Mouse (Mus musculus) brain, adult 2 months (tissue): ENCODE measurements at regions not wholly inside any gene's neighbourhood (a gene's known extent, or its start where the extent isn't known, plus 50 kb on each side); places are given as distances from the start of the nearest gene placed in this dataset.

ENCODE experiments used
- DNase-seq: peaks from one replicate; pipeline ENCODE4 v3.0.0; 2011; ENCODE audit warnings: low read depth, low spot score

DNA sequence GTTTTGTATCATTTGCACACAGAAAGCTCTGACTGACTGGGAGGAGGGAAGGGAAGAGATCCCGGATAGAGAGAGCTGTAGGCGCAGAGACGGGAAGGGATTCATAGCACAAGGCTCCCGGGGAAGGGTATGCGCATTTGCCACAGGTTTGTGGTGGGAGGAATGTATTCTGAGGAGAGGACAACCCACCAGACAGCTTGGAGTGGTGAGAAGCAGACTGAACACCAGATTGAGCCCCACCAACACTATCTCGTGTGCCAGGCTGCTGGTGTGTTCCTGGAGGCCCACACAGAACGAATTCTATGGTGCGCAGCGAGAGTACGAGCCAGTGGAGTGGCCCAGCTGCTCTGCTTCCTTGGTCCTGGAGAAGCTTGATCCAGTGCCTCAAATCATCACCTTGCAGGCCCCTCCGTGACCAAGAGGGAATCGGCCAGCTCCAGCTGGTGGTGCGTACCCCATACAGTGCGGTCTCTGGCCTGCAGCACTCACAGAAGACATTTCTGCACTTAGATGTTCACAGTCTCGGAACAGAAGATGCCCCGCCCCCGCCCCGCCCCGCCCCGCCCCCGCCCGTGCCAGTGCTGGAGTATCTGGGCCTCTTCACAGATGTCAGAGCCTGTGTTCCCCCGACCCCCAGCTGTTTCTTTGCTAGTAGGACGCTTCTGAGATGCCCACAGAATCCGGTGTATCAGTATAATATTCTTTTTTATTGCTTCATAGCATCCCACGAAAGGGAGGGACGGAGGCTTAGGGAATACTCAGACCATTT is 92.8 kb upstream of the Tmem189 start:
- DNase-seq = peak; percentile 94

DNA sequence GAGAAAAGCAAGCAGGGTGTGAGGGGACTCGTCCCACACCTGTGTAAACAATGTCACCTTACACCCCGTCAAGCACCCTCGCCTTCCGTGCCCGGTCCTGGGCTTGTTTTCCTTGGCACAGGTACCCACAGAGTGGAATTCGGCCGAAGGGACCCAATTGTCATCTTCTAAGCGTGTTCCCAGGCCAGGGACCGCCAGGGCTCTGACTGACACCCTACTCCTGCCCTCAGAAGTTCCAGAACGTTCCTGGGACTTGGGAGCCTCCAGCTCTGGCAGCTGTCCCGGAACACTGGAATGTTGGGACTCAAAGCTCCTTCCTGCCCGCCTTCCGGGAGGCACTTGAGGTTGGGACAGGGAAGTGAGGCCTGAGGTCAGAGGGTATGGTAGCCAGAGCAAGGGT is 91.9 kb upstream of the Tmem189 start:
- no peak for DNase-seq

DNA sequence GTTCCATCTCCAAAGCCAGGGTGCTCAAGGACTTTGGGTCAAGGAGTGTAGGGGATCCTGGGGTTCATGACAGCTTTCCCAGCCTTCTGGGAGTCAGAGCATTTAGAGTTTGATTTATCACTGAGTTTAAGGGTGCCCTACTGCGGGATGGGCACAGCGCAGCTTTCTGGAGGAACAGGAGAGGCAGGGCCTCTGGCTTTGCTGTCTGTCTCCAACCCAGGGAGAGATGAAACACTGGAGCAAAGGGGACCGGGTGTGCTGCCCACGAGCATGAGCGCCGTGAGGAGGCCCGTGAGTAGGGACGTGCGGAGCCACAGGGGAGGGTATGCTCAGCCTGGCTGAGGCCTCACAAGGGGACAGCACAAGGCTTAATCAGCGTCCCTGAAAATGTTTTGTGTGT is 89.1 kb upstream of the Tmem189 start:
- DNase-seq = no peak

DNA sequence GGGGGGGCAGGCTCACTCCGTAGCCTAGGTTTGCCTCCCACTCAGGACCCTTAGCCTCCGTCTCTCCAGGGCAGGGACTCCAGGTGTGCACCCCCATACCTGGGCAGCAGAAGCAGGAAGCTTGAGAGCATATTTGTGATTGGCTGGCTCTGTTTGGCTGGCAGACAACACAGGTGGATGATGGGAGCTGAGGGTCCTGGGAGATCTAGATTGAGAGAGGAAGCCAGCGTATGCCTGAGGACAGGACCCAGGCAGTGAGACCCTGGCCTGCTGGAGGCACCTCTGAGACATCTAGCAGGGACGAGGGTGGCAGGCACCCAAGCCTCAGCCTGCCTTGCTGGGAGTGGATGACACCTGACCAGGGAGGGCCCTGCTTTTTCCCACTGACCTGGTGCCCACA is 88.6 kb upstream of the Tmem189 start:
- no peak for DNase-seq

DNA sequence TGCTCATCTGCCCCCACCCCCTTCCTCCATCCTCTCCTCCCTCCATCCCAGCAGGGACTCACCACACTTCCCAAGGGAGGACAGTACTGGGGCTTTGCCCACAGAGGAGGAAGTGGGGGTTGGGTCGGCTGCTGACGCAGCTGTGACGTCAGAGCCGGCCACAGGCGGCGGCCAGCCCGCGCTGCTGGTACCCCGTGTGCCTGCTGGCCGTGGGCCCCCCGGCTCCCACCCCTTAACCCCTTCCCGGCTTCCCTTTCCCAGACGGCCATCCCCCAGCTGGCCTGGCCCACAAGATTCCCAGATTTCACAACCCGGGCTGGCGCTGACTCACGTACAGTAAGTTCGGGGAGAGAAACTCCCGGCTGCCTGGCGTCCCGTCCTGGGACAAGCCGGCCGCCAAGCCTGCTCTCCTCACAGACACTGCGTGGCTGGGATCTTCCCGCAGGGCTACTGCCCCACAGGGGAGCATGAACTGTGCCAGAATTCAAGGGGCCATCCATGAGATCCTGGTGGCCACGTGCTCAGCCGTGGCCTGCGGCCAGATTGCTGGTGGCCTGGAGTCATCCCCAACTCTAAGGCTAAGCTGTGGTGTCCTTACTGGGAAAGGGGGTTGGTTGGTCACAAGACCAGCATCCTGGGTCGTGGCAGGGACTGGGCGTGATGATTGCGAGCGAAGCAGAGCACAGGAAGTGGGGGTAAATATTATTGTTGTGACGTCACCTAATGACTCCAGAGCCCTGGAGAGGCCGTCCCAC is 87.9 kb upstream of the Tmem189 start:
- DNase-seq = peak; percentile 36

DNA sequence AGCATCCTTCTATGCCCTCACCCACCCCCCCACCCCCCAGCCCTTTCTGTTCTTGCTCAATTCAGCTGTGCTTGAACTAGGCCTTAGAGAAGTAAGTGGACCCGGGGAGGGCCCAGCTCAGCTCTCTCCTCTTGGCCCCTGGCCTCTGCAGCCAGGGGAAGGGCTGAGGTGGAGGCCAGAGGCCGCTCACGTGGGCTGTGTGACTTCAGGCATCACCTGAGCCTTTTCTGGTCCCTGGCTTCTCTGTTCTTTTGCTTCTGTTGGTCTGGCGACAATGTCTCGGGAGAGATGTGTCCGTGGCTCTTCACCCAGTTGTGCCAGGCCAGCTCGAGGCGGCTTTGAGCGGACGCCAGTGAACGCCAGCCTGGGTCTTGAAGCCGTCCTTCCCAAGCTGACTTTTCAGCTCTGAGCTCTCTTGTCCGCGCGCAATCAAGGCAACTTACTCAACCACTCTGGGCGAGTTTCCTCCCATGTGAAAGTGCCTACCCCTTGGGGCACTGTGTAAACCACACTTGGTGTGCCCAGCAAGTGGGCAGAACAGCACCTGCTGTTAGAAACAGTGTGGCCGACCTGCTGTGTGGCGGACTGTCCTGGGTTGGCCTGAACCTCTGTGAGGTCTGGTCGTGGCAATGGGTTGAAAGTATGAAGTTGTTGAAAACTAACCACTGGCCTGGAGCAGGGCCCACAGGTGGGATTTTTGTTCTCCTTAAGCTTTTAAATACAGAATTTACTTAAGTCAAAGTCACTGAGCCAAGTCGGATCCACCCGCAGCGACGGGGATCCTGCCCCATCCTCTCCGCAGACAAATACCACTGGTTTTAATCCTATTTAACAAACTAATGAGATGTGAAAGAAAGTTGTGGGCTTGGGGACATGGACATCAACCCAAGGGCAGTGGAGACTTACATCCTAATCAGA is 86.9 kb upstream of the Tmem189 start:
- no peak for DNase-seq

DNA sequence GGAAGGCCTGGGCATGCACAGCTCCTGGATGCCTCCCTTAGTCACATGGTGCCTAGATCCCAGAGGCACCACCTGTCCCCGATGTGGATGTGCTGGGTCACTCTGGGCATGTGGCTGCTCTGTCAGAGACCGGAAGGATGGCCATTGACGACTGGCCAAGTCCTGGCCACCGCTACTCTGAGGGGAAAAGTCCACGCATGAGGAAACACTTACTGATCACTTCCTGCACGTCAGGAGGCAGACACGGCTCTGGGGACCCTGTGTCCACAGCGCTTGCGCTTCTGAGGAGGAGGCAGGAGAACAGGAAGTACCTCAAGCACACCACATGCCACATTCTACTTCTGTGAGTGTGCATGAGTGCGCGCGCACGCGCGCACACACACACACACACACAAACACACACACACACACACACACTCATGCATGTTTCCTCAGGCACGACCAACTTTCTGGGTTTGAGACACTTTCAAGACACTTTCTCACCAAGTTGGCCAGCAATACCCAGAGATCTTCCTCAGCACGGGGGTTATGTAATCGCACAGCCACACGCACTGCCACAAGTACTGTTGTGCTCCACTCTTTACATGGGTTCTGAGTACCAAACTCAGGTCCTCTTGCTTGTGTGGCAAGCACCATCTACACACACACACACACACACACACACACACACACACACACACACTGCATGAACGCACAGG is 85.7 kb upstream of the Tmem189 start:
- peak; percentile 52 for DNase-seq

DNA sequence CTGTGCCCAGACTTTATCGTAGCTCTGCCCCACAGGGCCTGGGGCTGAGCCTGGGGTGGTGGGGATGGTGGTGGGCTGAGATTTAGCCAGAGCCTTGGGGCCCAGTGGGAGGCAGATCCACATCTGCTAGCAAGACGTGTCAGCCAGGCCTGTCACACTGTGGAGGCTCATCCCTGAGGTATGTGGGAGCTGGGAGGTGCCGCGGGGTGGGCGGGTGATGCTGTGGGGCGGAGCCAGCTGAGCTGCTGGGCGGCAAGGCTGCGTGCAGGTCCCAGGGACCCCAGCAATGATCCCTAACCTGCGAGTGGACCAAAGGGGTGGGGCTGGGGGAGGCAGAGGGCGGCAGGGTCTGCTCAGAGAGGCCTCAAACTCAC is 85.2 kb upstream of the Tmem189 start:
- DNase-seq = peak; percentile 50

DNA sequence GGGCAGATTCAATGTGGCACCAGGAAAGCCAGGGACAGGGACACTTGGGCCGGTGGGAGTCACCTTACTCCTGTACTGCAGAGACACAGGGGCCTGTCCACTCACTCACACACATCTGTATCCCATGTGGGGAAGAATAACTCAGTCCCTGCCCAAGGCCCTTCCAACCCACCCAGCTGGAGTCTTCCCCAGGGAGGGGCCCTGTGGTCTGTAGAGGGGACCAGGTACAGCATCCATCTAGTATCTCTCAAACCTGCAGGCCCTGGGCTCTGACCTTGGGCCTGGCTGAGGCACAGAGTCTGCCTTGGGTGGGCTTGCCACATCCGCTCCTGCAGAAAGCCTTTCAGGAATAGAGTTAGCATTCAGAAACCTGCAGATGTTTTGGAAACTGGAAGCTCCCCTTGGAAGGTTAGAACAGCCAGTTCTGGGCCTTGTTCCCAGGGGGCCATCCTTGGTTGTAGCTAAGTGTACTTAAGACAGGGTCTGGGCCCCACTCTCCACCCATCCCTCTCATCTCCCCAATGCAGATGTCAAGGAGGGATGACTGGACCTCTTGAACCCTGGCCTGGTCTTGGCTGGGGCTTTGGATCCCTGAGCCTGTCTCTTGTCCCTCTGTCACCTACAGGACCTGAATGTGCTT is 84.7 kb upstream of the Tmem189 start:
- DNase-seq = no peak

DNA sequence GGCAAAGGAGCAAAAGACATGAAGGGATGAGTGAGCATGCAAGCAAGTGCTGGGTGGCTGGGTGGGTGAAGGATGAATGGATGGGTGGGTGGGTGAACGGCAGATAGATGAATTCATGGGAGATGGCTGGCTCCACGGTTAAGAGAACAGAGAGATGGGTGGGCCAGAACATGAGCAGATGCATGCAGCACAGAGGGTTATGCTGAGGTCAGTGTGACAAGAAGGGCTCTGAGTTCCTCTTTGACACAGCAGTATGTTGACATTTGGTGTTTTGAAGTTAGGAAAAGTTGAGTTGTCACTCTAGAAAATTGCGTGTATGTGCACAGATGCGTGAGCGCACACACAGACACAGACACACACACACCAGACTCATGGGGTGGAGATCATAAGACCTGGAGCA is 83.2 kb upstream of the Tmem189 start:
- no peak for DNase-seq

DNA sequence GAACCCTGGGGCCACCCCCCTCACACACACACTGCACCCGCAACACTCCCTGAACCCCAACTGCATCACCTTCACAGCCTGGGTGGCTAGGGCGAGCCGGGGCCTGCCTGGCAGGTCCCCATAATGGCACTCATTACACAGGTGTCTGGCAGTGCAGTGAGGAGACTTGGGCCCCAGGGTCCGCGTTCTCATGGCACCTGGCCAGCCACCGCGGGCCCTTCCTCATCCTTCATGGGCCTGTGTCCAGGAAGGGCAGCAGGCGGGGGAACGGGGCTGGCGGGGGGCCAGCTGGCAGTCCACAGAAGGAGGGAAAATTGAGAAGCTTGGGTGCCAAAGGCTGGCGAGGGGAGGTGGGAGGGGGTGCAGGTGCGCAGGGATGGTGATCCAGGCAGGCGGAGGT is 78.3 kb upstream of the Tmem189 start:
- DNase-seq = no peak

DNA sequence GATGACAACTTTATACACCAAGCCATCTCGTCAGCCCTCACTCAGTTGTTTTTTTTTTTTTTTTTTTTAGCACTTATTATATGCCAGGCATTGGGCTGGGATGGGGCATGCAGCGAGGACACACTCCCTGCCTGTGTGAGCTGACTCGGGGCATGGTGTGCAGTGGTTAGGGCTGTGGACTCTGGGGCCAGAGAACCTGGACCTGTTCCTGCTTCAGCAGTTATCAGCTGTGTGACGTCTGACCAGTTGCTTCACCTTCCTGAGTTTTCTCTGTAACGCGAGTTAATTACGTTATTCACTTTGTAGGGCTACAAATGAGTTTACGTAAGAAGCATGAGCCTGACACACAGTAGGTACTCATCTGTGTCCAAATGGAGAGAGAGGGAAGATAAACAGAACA is 77.7 kb upstream of the Tmem189 start:
- no peak for DNase-seq

DNA sequence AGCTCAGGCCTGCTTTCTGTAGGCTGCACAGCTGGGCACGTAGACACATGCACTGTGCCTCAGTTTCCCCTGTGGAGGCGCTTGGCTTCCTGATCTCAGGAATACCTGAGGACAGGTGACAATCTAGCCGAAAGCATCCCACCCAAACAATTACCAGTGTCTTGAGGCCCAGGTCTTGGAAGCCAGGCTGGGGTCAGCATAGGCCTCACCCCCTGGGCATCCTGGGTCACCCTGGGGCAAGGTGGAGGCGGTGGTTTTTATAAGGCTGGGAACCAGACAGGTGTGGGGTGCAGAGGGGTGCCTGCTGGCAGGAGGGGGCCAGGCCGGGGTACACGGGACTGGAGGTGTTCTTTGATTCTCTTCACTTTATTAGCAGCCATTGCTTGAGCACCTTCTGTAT is 76.2 kb upstream of the Tmem189 start:
- no peak for DNase-seq

DNA sequence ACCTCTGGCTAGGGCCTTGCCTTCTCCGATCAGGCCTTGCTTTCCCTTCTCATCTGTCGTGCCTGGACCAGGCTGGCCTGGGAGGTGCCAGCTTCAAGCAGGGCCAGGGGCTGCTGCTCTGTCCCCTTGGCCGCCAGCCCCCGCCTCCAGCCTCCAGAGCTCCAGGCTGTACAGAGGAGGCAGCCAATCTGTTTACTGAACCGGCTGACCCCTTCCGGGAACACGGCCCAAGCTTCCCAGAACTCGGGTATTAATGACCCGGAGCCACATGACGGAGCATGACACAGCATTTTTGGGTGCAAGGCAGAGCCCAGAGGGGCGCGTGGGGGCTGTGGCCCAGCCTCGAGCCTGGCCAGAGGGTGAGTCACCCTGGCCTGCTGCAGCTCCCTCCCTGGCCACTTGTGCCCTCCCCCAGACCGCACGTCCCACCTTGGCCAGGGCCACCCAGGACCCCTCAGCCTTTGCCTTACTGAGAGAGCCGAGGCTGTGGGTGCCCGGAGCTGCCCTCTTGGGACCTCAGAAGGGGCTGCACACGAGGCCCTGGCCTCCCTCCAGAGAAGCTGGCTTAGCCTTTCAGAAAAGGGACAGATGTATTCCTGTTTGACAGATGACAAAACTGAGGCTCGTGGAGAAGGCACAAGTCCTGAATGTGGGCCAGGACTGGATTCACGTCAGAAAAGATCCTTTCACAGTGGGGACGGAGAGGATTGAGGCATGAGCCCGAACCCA is 75.6 kb upstream of the Tmem189 start:
- peak; percentile 72 for DNase-seq

DNA sequence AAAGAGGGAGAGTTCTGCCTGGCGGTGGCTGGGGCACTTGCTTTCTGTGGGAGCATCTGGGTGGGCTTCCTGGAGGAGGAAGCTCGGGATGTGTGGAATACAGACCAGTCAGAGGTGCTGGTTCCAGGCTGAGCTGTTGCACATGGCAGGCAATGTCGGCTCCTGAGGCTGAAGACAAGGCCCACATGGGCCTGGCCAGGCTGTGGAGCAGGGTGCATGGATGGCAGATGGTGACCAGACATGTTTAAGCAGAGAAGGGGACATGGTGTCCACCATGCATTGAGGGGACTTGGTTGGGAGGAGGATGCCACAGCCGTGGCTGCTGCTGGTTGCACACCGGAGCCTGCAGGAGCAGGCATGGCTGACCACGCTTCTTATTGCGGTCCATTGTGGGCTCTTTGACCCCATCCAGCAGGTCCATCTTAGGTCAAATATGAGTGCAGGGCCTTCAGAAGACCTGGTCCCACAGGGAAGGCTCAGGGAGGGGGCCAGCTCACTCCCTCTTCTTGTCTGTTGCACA is 74.3 kb upstream of the Tmem189 start:
- DNase-seq = no peak

DNA sequence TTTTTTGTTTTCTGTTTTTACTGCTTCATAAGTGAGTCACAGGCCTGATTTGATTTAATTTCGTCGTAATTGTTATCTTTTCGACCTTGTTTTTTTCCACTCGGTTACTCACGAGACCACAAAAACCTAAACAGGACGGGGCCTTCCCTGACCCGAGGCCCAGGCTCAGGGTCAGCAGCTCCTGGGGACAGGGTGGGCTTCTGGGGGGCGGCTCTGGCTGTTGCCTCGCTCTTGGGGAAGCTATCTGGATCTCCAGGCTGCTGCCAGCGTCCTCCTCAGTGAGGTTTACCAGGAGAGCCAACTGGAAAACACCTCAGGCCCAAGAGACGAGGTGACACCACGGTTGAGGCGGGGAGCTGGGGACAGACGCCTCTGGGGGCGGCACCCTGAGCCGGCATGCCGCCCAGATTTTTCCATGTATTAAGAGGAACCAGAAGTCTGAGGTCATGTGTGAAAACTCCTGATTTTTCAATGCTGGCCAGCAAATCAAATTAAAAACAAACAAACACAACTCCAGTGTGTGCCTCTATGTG is 71.8 kb upstream of the Tmem189 start:
- no peak for DNase-seq

DNA sequence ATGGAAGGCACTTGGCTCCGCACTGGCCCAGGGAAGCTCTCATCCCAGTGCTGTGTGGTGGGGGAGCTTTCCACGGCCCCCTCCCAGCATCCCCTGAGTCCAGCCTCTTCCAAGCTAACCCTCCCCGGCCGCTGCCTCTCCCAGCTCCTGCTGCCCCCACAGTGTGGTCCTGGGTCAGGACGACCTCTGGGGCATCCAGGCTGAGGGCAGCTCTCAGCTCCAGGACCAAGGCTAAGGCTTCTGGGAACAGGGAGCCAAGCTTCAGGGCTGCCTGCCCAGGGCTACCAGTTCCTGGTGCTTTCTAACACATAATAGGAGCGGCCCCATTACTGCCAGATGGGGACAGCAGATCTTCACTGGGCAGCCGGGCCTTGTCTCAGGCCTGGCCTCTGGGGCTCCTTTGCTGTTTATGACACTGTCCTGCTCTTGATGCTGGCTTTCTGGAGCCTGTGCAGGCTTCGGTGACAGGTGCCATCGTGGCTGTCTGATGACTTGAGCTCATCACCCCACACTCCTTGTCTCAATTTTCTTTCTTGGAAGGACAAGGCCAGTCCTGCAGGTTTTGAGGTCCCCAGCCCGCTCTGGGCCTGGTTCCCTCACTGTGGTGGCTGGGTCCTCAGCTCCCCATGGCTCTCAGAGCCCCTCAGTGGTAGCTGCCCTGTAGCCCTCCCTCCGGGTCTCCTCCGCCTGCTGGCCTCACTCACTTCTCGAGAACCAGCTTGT is 71.2 kb upstream of the Tmem189 start:
- no peak for DNase-seq

DNA sequence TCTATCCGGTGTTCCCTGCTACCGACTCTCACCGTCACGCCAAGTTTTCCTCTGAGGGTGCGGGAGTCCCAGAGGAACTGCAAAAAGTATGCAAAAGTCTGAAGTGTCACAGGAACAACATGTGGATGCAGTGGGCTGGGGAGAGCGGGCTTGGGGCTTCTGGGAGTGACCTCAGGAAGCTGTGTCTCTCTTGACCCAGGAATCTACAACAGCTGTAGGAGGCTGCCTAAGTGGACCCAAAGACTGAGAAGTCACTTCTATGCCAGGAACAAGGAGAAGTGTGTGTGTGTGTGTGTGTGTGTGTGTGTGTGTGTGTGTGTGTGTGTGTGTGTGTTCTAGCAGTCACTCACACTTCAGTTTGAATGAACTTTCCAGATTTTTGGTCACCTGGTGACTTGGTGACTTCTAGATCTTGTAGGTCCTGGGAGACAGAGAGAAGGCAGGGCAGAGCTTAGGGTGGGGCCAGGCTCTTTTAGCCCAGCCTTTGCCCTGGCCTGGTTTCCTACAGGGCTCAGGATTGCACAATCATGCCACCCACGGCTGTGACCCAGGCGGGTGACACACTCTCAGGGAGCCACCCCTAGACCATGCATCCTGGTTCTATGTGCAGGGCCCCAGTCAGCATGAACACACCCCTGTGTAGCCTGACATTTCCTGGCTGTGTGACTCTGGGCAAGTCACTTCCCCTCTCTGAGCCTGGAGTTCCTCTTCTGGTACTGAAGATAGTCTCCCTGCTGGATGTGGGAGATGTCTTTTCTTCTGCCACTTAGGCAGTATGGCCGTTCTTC is 70.2 kb upstream of the Tmem189 start:
- peak; percentile 47 for DNase-seq
